Mouse (Mus musculus) stomach, embryonic 16.5 days (tissue): ENCODE data around the gene Doxl2. TPM values are rescaled to one million over a fixed set of nuclear protein-coding genes. Genes with fewer than 3 reads are reported as not detected.

ENCODE experiments used
- ATAC-seq: fragments of 200-750 bp; cut with Nextera tagmentation; 2 replicates; pipeline ENCODE4 v1.8.0; 2017; ENCODE audit warnings: moderate number of reproducible peaks, moderate TSS enrichment; ENCODE audit not compliant: insufficient read depth, low FRiP score
- H3K27ac ChIP-seq: fragments of 300-500 bp; sonication (generic); 2 replicates; pipeline ENCODE4 v1.5.1; 2014; ENCODE audit warnings: low read length
- H3K27me3 ChIP-seq: fragments of 300-500 bp; sonication (generic); 2 replicates; pipeline ENCODE4 v1.6.1; 2014; ENCODE audit warnings: low read length, control low read depth, mixed read lengths; ENCODE audit not compliant: control insufficient read depth, insufficient read depth
- H3K36me3 ChIP-seq: fragments of 300-500 bp; sonication (generic); 2 replicates; pipeline ENCODE4 v1.6.1; 2014; ENCODE audit warnings: low read length; ENCODE audit not compliant: control insufficient read depth, insufficient read depth
- H3K4me1 ChIP-seq: fragments of 300-500 bp; sonication (generic); 2 replicates; pipeline ENCODE4 v1.6.1; 2014; ENCODE audit warnings: low read length, control low read depth, mixed read lengths; ENCODE audit not compliant: control insufficient read depth, insufficient read depth
- H3K4me2 ChIP-seq: fragments of 300-500 bp; sonication (generic); 2 replicates; pipeline ENCODE4 v1.6.1; 2014; ENCODE audit warnings: low read depth, low read length, mixed read lengths
- H3K4me3 ChIP-seq: fragments of 300-500 bp; sonication (generic); replicated peaks from 2 replicates; pipeline ENCODE4 v1.5.1; 2014; ENCODE audit warnings: mild to moderate bottlenecking, low read length
- H3K9ac ChIP-seq: fragments of 300-500 bp; sonication (generic); 2 replicates; pipeline ENCODE4 v1.6.1; 2014; ENCODE audit warnings: low read length
- H3K9me3 ChIP-seq: fragments of 300-500 bp; sonication (generic); replicated peaks from 2 replicates; pipeline ENCODE4 v1.6.1; 2016; ENCODE audit warnings: low read length, control low read depth; ENCODE audit not compliant: control insufficient read depth
- WGBS: fragments of 180-500 bp; shearing (Covaris S2); extraction: QIAGEN DNeasy Blood & Tissue Kit; methylation state at CpG from one replicate; pipeline ENCODE4 v1.1.7; 2014; 5-methylcytosine and 5-hydroxymethylcytosine counted together
- polyA plus RNA-seq: library from polyadenylated mRNA; unstranded; fragments of >200 nt; fragmentation: Nextera tagmentation; extraction: Ambion mirVana; gene quantifications from 2 replicates; pipeline ENCODE4 v1.2.1, GENCODE M21; 2015

Gene Doxl2
- polyA plus RNA-seq: not detected in 2 replicates

GRCm38 (mm10) chr6:48974663-48975062 is at the start of gene Doxl2:
Doxl2 (plus strand) TSS chr6:48974963.
- H3K9me3 ChIP-seq: no peaks in the 10 kb centered on the region
- no peak for ATAC-seq
- H3K36me3 ChIP-seq: no peaks in the 10 kb centered on the region
- WGBS: 72% methylated on average over 2 of the region's 2 CpGs
- H3K9ac ChIP-seq: no peak within 1 kb of the TSS
- H3K27ac ChIP-seq: no peak within 1 kb of the TSS
- H3K4me1 ChIP-seq: no peaks in the 10 kb centered on the region
- H3K4me3 ChIP-seq: no peak within 1 kb of the TSS
- H3K4me2 ChIP-seq: no peak within 1 kb of the TSS
- H3K27me3 ChIP-seq: no peaks in the 10 kb centered on the region

GRCm38 (mm10) chr6:48929595-48929994 is 45.2 kb upstream of the Doxl2 start, which contains the start of gene 1600015I10Rik:
1600015I10Rik (plus strand) TSS chr6:48929895.
- H3K9me3 ChIP-seq: no peaks in the 10 kb centered on the region
- H3K4me1 ChIP-seq: no peaks in the 10 kb centered on the region
- WGBS: 85% methylated on average over 5 of the region's 5 CpGs
- no peak for ATAC-seq
- no peak within 1 kb of the TSS for H3K4me3 ChIP-seq
- no peaks in the 10 kb centered on the region for H3K36me3 ChIP-seq
- no peak within 1 kb of the TSS for H3K27ac ChIP-seq
- no peak within 1 kb of the TSS for H3K9ac ChIP-seq
- no peak within 1 kb of the TSS for H3K4me2 ChIP-seq
- no peaks in the 10 kb centered on the region for H3K27me3 ChIP-seq

GRCm38 (mm10) chr6:48949596-48949995 is 25.2 kb upstream of the Doxl2 start:
- no peak for ATAC-seq
- H3K4me1 ChIP-seq: no peaks in the 10 kb centered on the region
- WGBS: 74% methylated on average over 2 of the region's 2 CpGs

GRCm38 (mm10) chr6:48950676-48951075 is 24.1 kb upstream of the Doxl2 start:
- Histone ChIP-seq H3K4me3 (no peak overlapping the region), H3K27me3 (no peaks in the 10 kb centered on the region), H3K4me1 (no peaks in the 10 kb centered on the region), H3K4me2 (no peak overlapping the region), H3K9ac (no peak overlapping the region), H3K27ac (no peak overlapping the region), H3K36me3 (no peaks in the 10 kb centered on the region), H3K9me3 (no peaks in the 10 kb centered on the region)
- ATAC-seq: no peak
- 86% methylated on average over 5 of the region's 5 CpGs for WGBS

More at GRCm38 (mm10) chr6:48949596-48949995, 25.2 kb upstream of the Doxl2 start:
- H3K27ac ChIP-seq: no peak overlapping the region
- H3K9me3 ChIP-seq: no peaks in the 10 kb centered on the region
- H3K4me2 ChIP-seq: no peak overlapping the region
- no peaks in the 10 kb centered on the region for H3K36me3 ChIP-seq
- no peak overlapping the region for H3K9ac ChIP-seq
- no peaks in the 10 kb centered on the region for H3K27me3 ChIP-seq
- H3K4me3 ChIP-seq: no peak overlapping the region

GRCm38 (mm10) chr6:48951630-48952029 is 23.1 kb upstream of the Doxl2 start:
- 79% methylated on average over 6 of the region's 6 CpGs for WGBS

GRCm38 (mm10) chr6:48953220-48953619 is 21.5 kb upstream of the Doxl2 start:
- no peak overlapping the region for H3K4me3 ChIP-seq
- no peaks in the 10 kb centered on the region for H3K4me1 ChIP-seq
- no peaks in the 10 kb centered on the region for H3K27me3 ChIP-seq
- ATAC-seq: no peak
- no peak overlapping the region for H3K9ac ChIP-seq
- no peak overlapping the region for H3K4me2 ChIP-seq
- H3K27ac ChIP-seq: no peak overlapping the region
- 79% methylated on average over 5 of the region's 5 CpGs for WGBS
- H3K36me3 ChIP-seq: no peaks in the 10 kb centered on the region
- H3K9me3 ChIP-seq: no peaks in the 10 kb centered on the region

More at GRCm38 (mm10) chr6:48951630-48952029, 23.1 kb upstream of the Doxl2 start:
- no peak overlapping the region for H3K4me3 ChIP-seq
- no peak overlapping the region for H3K9ac ChIP-seq
- H3K4me2 ChIP-seq: no peak overlapping the region
- no peak overlapping the region for H3K27ac ChIP-seq
- H3K27me3 ChIP-seq: no peaks in the 10 kb centered on the region
- H3K36me3 ChIP-seq: no peaks in the 10 kb centered on the region
- no peaks in the 10 kb centered on the region for H3K4me1 ChIP-seq
- no peaks in the 10 kb centered on the region for H3K9me3 ChIP-seq
- ATAC-seq: no peak

- Histone ChIP-seq H3K27me3 (no peaks in the 10 kb centered on the region), H3K4me3 (no peak overlapping the region), H3K36me3 (no peaks in the 10 kb centered on the region), H3K9me3 (no peaks in the 10 kb centered on the region), H3K4me1 (no peaks in the 10 kb centered on the region), H3K4me2 (no peak overlapping the region), H3K9ac (no peak overlapping the region), H3K27ac (no peak overlapping the region)
- no peak for ATAC-seq
- 80% methylated on average over 5 of the region's 5 CpGs for WGBS
These were observed 20.6 kb upstream of the Doxl2 start for GRCm38 (mm10) chr6:48954211-48954610.

GRCm38 (mm10) chr6:48954946-48955345 is 19.8 kb upstream of the Doxl2 start:
- H3K4me2 ChIP-seq: no peak overlapping the region
- no peaks in the 10 kb centered on the region for H3K27me3 ChIP-seq
- no peak; the same call in 1 of the 2 replicates for ATAC-seq
- H3K4me3 ChIP-seq: no peak overlapping the region
- H3K27ac ChIP-seq: no peak overlapping the region
- WGBS: 37% methylated on average over 1 of the region's 1 CpGs
- H3K9me3 ChIP-seq: no peaks in the 10 kb centered on the region
- no peak overlapping the region for H3K9ac ChIP-seq
- no peaks in the 10 kb centered on the region for H3K4me1 ChIP-seq
- no peaks in the 10 kb centered on the region for H3K36me3 ChIP-seq

- H3K27ac ChIP-seq: no peak overlapping the region
- no peak overlapping the region for H3K4me3 ChIP-seq
- H3K27me3 ChIP-seq: no peaks in the 10 kb centered on the region
- 83% methylated on average over 4 of the region's 4 CpGs for WGBS
- no peaks in the 10 kb centered on the region for H3K9me3 ChIP-seq
- H3K4me2 ChIP-seq: no peak overlapping the region
- no peaks in the 10 kb centered on the region for H3K4me1 ChIP-seq
- no peak for ATAC-seq
- H3K9ac ChIP-seq: no peak overlapping the region
- no peaks in the 10 kb centered on the region for H3K36me3 ChIP-seq
These were observed 18.0 kb upstream of the Doxl2 start for GRCm38 (mm10) chr6:48956785-48957184.

- Histone ChIP-seq H3K27ac (no peak overlapping the region), H3K9ac (no peak overlapping the region), H3K4me3 (no peak overlapping the region), H3K27me3 (no peaks in the 10 kb centered on the region), H3K9me3 (no peaks in the 10 kb centered on the region), H3K4me2 (no peak overlapping the region), H3K36me3 (no peaks in the 10 kb centered on the region), H3K4me1 (no peaks in the 10 kb centered on the region)
- WGBS: 45% methylated on average over 1 of the region's 1 CpGs
- ATAC-seq: no peak
These were observed 16.7 kb upstream of the Doxl2 start for GRCm38 (mm10) chr6:48958053-48958452.
